In the genomic region with DNA sequence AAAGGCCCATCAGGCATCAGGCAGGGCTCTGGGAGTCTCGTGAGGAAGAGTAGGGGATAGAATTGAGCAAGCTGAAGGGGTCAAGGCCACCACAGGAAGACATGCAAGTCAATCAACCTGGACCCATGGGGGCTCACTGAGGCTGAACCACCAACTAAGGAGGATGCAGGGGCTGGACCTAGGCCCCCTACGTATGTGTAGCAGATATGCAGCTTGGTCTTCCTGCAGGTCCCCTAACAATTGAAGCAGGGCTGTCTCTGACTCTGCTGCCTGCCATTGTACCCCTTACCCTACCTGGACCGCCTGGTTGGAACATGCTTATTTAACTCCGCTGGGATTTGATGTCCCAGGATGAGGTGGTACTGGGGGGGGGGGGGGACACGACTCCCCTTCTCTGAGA, we compare ENCODE assay signal across 8 mouse cellular contexts. TPM values are rescaled to one million over a fixed set of nuclear protein-coding genes. Genes with fewer than 3 reads are reported as not detected.
DNase-seq lines count a peak whose midpoint lies in the region; ATAC-seq and TF ChIP-seq lines count a peak whose summit lies in the region.

No protein-coding gene starts in this region.

- H3ac ChIP-seq in myocyte (ENCODE audit: control insufficient read depth, insufficient read length), result peak overlapping the region; percentile 65

- peak overlapping the region; percentile 79 for H3K9ac ChIP-seq in lung, embryonic 14.5 days
- H3K9ac ChIP-seq in hindbrain, embryonic 16.5 days (ENCODE audit: low read depth, low read length), result peak overlapping the region; percentile 81

- no peak for DNase-seq in lung, embryonic 14.5 days
- DNase-seq in lung, adult 18-20 months, result no peak
- DNase-seq in B cell, adult 2 months, result no peak
- DNase-seq in spleen, postnatal 36 days (ENCODE audit: low spot score in 2 of 2), result no peak

- H3K79me2 ChIP-seq in myocyte (ENCODE audit: control insufficient read depth, insufficient read depth), result peaks cover 19% of the 10 kb centered on the region

- peaks cover 28% of the 10 kb centered on the region for H3K36me3 ChIP-seq in lung, embryonic 14.5 days (ENCODE audit: insufficient read depth)
- H3K36me3 ChIP-seq in hindbrain, embryonic 16.5 days (ENCODE audit: control insufficient read depth, insufficient read depth, low read length), result no peaks in the 10 kb centered on the region
- H3K36me3 ChIP-seq in myocyte (ENCODE audit: control insufficient read depth, insufficient read depth), result peaks cover 8% of the 10 kb centered on the region

- peak overlapping the region; percentile 71 for H3K4me3 ChIP-seq in lung, embryonic 14.5 days (ENCODE audit: low read depth, low read length)
- peak overlapping the region; percentile 90 for H3K4me3 ChIP-seq in bone marrow macrophage, adult 2 months (ENCODE audit: insufficient read depth, low read length)
- H3K4me3 ChIP-seq in hindbrain, embryonic 16.5 days (ENCODE audit: low read length), result peak overlapping the region; percentile 83
- peak overlapping the region; percentile 70 for H3K4me3 ChIP-seq in myocyte

- WGBS in lung, embryonic 14.5 days, result 11% methylated on average over 4 of the region's 5 CpGs
- WGBS in hindbrain, embryonic 16.5 days, result 10% methylated on average over 5 of the region's 5 CpGs

- no peaks in the 10 kb centered on the region for H3K9me3 ChIP-seq in lung, embryonic 14.5 days (ENCODE audit: low read depth, low read length)
- H3K9me3 ChIP-seq in hindbrain, embryonic 16.5 days (ENCODE audit: control insufficient read depth, low read length), result no peaks in the 10 kb centered on the region

- no peak overlapping the region for H3K27ac ChIP-seq in lung, embryonic 14.5 days (ENCODE audit: low read depth)
- H3K27ac ChIP-seq in bone marrow macrophage, adult 2 months (ENCODE audit: insufficient read depth, low read depth, low read length), result peak overlapping the region; percentile 64
- H3K27ac ChIP-seq in hindbrain, embryonic 16.5 days (ENCODE audit: low read depth, low read length), result no peak overlapping the region

- no peak for ATAC-seq in lung, embryonic 14.5 days (ENCODE audit: insufficient read depth)
- ATAC-seq in hindbrain, embryonic 16.5 days, result no peak
- ATAC-seq in frontal cortex, adult (ENCODE audit: low TSS enrichment), result no peak

- peak overlapping the region; percentile 81 for H3K4me2 ChIP-seq in lung, embryonic 14.5 days
- peak overlapping the region; percentile 83 for H3K4me2 ChIP-seq in hindbrain, embryonic 16.5 days (ENCODE audit: low read length)
- peak overlapping the region; percentile 70 for H3K4me2 ChIP-seq in myocyte (ENCODE audit: low read depth)

- TF ChIP-seq POLR2A in bone marrow macrophage, adult 2 months (IDR thresholded peaks at IDR 0.05; ENCODE audit: borderline replicate concordance, low read depth, low read length), result 0 out of 2 replicates have a peak, but pooled peaks have one; percentile 50
- no peak for TF ChIP-seq POLR2A in myocyte (IDR thresholded peaks at IDR 0.05; ENCODE audit: insufficient read length, low read depth)

- no peak for TF ChIP-seq CTCF in lung, embryonic 14.5 days (IDR thresholded peaks at IDR 0.05; ENCODE audit: low read depth)
- TF ChIP-seq CTCF in bone marrow macrophage, adult 2 months (IDR thresholded peaks at IDR 0.05; ENCODE audit: low read depth, low read length), result no peak

- H3K27me3 ChIP-seq in lung, embryonic 14.5 days (ENCODE audit: insufficient read depth, low read length), result no peaks in the 10 kb centered on the region
- no peaks in the 10 kb centered on the region for H3K27me3 ChIP-seq in hindbrain, embryonic 16.5 days (replicated peaks; ENCODE audit: control insufficient read depth, insufficient read depth, low read length)
- H3K27me3 ChIP-seq in myocyte (ENCODE audit: control insufficient read depth, insufficient read depth, insufficient read length), result no peaks in the 10 kb centered on the region

- H3K4me1 ChIP-seq in lung, embryonic 14.5 days (ENCODE audit: insufficient read depth), result 0 out of 2 replicates have a peak, but pooled peaks cover 3% of the 10 kb centered on the region
- peaks cover 23% of the 10 kb centered on the region for H3K4me1 ChIP-seq in bone marrow macrophage, adult 2 months (ENCODE audit: control insufficient read depth, insufficient read depth, low read length)
- H3K4me1 ChIP-seq in hindbrain, embryonic 16.5 days (ENCODE audit: control insufficient read depth, insufficient read depth, low read depth, low read length), result peaks cover 11% of the 10 kb centered on the region

TF ChIP-seq in myocyte, 11 proteins besides CTCF, POLR2A, EP300 and RAD21:
- TF ChIP-seq SRF (IDR thresholded peaks at IDR 0.05; ENCODE audit: control insufficient read depth, insufficient read length, low read depth) (no peak), CEBPB (IDR thresholded peaks at IDR 0.05; ENCODE audit: insufficient read depth, poor library complexity, severe bottlenecking) (no peak)

RNA-seq across cellular contexts. Expression of a gene that starts 0.8 kb away (rescaled TPM):
- polyA plus RNA-seq in lung, embryonic 14.5 days (2014; fragmentation: Nextera tagmentation; extraction: Ambion mirVana), result 27.6 and 28.7 TPM in 2 replicates
- polyA plus RNA-seq in bone marrow macrophage, adult 2 months (2012; ENCODE audit: insufficient read depth, insufficient read length, missing spikeins), result 11.4 and 15.7 TPM in 2 replicates
- 3.4 and 4.9 TPM in 2 replicates for polyA plus RNA-seq in hindbrain, embryonic 16.5 days (2015; fragmentation: Nextera tagmentation; extraction: Ambion mirVana)
- 3.4 TPM for polyA plus RNA-seq in myocyte (2012; fragmentation: generic; extraction: Trizol)

RNA-seq across cellular contexts. Expression of a gene that starts 49.0 kb away (rescaled TPM):
- polyA plus RNA-seq in lung, embryonic 14.5 days (2014; fragmentation: Nextera tagmentation; extraction: Ambion mirVana), result 1.3 and 1.5 TPM in 2 replicates
- 95.9 and 104 TPM in 2 replicates for polyA plus RNA-seq in bone marrow macrophage, adult 2 months (2012; ENCODE audit: insufficient read depth, insufficient read length, missing spikeins)
- 0.55 and 0.64 TPM in 2 replicates for polyA plus RNA-seq in hindbrain, embryonic 16.5 days (2015; fragmentation: Nextera tagmentation; extraction: Ambion mirVana)
- polyA plus RNA-seq in myocyte (2012; fragmentation: generic; extraction: Trizol), result not detected

Comparison
In these comparisons a context has a peak if more than half of its experiments do, and no peak if none do; other contexts are left out.
1. RNA of a gene that starts 49.0 kb away (polyA plus RNA-seq): 95.9 to 104 TPM in bone marrow macrophage, adult 2 months; 1.3 to 1.5 TPM in lung, embryonic 14.5 days, 0.55 to 0.64 TPM in hindbrain, embryonic 16.5 days and not detected in myocyte (single experiment); every median in the first group is over 10 times any median in the second.
2. Peak in every context shown above with its lines, with median percentiles within 50 percentile points of each other: H3K4me2 ChIP-seq and H3K4me3 ChIP-seq.